9 mouse cellular contexts compared by ENCODE assay signal in the genomic region with DNA sequence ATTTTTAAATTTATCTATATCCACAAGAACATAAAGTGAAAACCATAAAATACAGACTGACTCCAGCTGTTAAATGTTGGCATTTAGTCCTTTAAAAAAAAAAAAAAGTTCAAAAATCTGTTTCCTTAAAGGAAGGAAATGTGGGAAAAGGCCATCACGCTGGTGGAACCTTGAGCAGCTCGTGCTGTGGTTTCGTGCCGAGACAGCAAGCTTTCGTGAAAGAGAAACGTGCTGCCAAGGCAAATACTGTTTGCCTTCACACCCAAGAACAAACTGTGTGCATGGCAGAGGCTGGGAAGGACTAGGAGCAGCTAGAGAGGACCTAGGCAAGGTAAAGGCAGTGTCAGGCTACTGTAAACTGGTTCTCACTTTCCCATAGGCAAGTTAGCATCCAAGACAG.
DNase-seq lines count a peak whose midpoint lies in the region; ATAC-seq and TF ChIP-seq lines count a peak whose summit lies in the region.
"Had no signal": no experiment of that assay in that cellular context is flagged by ENCODE, and none has a peak within 500 bp of the region (broad histone marks: within the 10 kb centered on the region; RNA-seq: fewer than 3 reads in every experiment).

No protein-coding gene starts in this region.

- ATAC-seq in frontal cortex, adult (ENCODE audit: low TSS enrichment), result 0 out of 2 replicates have a peak, but pooled peaks have one; percentile 36
- no peak for ATAC-seq in lung, embryonic 14.5 days (ENCODE audit: insufficient read depth)
- ATAC-seq in hematopoietic stem cell, adult 5-6 weeks (replicated peaks in 1 of 2; ENCODE audit: insufficient read depth in 1 of 2, low FRiP score in 2 of 2, low TSS enrichment in 1 of 2, low read depth in 1 of 2, poor library complexity in 2 of 2, severe bottlenecking in 2 of 2), result peak; percentile 38 to 42; a peak in 1 of 4 replicates

- no peaks in the 10 kb centered on the region for H3K4me1 ChIP-seq in lung, embryonic 14.5 days (ENCODE audit: insufficient read depth)

- TF ChIP-seq CTCF in lung, embryonic 14.5 days (IDR thresholded peaks at IDR 0.05; ENCODE audit: low read depth), result no peak

- H3K27ac ChIP-seq in lung, embryonic 14.5 days (ENCODE audit: low read depth), result peak overlapping the region; percentile 8

- no peak overlapping the region for H3K9ac ChIP-seq in lung, embryonic 14.5 days

- no peak for DNase-seq in frontal cortex, postnatal 14 days (ENCODE audit: low spot score in 2 of 2)
- no peak for DNase-seq in lung, embryonic 14.5 days
- DNase-seq in lung, postnatal 4 days, result no peak
- DNase-seq in skeletal muscle tissue, adult 2 months (ENCODE audit: low read depth, low spot score), result peak; percentile 27
- DNase-seq in cerebellum, postnatal 4 days (ENCODE audit: low spot score in 2 of 2), result no peak
- no peak for DNase-seq in layer of hippocampus, postnatal 14 days (ENCODE audit: low spot score in 2 of 2)
- DNase-seq: cerebellum, adult 11 months had no signal

- no peaks in the 10 kb centered on the region for H3K36me3 ChIP-seq in lung, embryonic 14.5 days (ENCODE audit: insufficient read depth)

- no peaks in the 10 kb centered on the region for H3K9me3 ChIP-seq in lung, embryonic 14.5 days (ENCODE audit: low read depth, low read length)

- 24% methylated on average over 6 of the region's 6 CpGs for WGBS in lung, embryonic 14.5 days

- no peaks in the 10 kb centered on the region for H3K27me3 ChIP-seq in lung, embryonic 14.5 days (ENCODE audit: insufficient read depth, low read length)

- no peak overlapping the region for H3K4me2 ChIP-seq in lung, embryonic 14.5 days

- H3K4me3 ChIP-seq in lung, embryonic 14.5 days (ENCODE audit: low read depth, low read length), result no peak overlapping the region
